Mouse (Mus musculus) left cerebral cortex, postnatal 4 days (tissue): ENCODE data around the gene Hsf2. TPM values are rescaled to one million over a fixed set of nuclear protein-coding genes. Genes with fewer than 3 reads are reported as not detected.

ENCODE experiments used
- DNase-seq: peaks from one replicate; pipeline ENCODE4 v3.0.0-alpha.2; 2022
- intact Hi-C: fragments of 180-260 bp; cut with DNase I; formaldehyde crosslinking; loops from one replicate; pipeline ENCODE4 v1.15.1; 2025
- total RNA-seq, 2 experiments: library from RNA; stranded (reverse); gene quantifications; 2 replicates each; pipeline ENCODE4 v1.2.3; 2021

Gene Hsf2
- 10 to 100 TPM; 47.3 to 50.1 TPM for total RNA-seq

DNA sequence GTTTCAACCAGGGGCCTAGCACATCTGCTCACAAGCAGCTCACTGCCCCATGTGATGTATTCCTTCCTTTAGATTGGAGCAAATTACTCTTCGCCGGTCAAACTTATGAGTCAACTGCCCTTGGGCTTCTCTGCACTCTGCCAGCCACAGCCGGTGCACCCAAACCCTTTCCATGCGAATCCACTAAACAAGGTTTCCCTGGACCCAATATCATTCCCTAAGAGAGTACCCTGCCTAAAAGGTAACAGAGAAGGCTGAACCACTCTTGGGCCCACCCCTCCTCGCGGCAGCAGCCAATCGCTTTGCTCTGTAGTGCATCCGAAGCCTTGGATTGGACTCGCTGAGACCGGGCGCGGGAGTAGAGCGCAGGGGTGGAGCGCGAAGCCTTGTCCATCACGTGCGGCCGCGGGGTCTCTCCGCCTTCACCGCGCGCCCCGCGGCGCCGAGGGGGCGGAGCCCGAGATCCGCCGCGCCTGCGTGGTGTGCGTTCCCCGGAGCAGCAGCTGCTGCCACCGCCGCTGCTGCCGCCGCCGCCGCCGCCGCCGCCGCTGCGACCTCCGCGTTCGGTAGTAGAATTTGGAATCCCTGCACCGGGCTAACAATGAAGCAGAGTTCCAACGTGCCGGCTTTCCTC, at the start of gene Hsf2:
Gene Hsf2 (plus strand): TSS at position 478 of the 634 bp plus-strand sequence.
- peak; percentile 97 for DNase-seq
- intact Hi-C loops: no loop called here

DNA sequence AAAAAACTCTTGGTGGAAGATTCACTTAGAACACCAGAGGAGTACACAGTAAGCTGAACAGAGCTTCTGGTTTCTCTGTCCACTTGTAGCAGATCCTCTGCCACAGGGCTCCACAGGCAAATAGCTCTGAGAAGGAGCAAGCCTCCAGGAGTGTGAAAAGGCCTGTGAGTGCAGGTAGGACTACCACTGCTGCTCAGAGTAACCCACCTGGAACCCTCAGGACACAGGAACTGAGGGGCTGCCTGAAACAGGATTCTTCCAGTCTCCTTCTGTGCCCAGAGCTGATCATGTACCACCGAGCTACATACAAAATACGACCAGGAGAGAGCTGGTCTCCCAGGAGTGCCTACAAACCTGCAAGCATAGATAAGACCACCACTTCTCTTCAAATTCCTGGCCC, 48.3 kb upstream of the Hsf2 start:
- intact Hi-C loops: no loop called here
- no peak for DNase-seq

DNA sequence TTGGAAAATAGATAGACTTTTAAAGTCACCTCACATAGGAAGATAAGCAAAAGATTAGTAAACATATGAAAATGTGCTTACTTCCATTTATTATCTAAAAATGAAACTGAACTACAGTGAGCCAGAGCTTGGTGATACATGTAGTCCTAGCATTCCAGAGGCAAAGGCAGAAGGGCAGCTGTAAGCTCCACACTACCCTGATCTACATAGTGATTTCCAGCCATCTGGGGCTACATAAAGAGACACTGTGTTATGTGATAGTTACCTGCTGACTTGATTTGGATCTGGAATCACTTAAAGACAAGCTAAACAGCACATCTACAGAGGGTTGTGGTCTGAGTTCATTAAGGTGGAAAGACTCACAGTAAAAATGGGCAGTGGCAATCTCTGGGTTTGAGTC, 45.1 kb upstream of the Hsf2 start:
- DNase-seq: no peak
- intact Hi-C loops: loop anchor here (10.0 kb wide), 1 partner anchor 1066 kb away; the partner anchor contains the start of gene Gja1

DNA sequence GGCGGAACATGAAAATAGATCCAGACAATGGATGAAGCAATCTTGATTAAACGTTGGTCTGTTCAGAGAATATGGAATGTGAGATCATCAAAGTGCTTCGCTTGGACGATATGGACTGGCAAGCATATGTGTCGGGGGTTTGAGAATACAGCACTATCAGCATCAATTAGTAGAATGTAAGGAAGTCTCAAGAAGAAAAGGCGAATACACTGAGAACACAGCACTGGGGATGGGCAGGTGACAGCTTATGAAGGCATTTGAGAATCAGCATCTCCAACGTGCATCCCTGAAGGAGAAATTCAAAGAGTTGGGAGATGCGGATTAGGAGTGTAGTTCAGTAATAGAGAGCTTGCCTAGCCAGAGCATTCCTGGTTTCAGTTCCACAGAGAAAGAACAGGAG, 41.8 kb upstream of the Hsf2 start:
- intact Hi-C loops: loop anchor here (10.0 kb wide), 1 partner anchor 1070 kb away; the partner anchor contains the start of gene Gja1
- DNase-seq: no peak

DNA sequence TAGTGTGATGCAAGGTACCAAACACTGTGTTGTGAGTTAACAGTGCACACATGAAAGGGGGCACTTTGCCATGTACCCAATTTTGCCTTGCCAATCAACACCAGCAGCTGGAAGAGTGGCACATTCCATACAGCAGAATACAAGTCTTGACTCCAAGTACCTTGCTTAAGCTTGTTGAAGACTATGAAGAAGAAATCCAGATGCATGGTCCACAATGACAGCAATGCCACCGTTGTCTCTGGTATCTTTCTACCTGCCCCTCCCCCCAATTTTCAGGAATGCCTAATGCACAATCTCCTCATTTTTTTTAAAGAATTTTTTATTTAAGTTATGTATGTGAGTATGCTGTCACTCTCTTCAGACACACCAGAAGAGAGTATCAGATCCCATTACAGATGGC, 40.5 kb upstream of the Hsf2 start:
- intact Hi-C loops: loop anchor here (10.0 kb wide), 1 partner anchor 1071 kb away; the partner anchor contains the start of gene Gja1
- no peak for DNase-seq

DNA sequence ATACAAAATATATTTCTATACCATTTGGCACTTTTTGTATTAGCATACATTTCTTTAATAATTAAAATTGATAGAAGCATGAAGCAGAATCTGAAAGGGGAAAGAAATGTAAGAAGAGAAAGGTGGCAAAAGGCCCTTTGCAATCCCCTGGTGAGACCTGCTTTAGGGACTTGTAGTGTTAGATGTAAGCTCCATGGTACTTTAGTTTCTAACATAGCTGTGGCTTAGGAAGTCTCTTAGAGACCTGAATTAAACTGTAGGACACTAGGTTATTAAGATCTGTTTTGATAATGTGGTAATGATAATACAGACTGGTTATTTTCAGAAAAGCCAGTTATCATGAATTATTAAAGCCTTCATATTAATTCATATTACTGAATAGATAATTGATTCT, 38.5 kb upstream of the Hsf2 start:
- no peak for DNase-seq
- intact Hi-C loops: loop anchor here (10.0 kb wide), 1 partner anchor 1073 kb away; the partner anchor contains the start of gene Gja1

DNA sequence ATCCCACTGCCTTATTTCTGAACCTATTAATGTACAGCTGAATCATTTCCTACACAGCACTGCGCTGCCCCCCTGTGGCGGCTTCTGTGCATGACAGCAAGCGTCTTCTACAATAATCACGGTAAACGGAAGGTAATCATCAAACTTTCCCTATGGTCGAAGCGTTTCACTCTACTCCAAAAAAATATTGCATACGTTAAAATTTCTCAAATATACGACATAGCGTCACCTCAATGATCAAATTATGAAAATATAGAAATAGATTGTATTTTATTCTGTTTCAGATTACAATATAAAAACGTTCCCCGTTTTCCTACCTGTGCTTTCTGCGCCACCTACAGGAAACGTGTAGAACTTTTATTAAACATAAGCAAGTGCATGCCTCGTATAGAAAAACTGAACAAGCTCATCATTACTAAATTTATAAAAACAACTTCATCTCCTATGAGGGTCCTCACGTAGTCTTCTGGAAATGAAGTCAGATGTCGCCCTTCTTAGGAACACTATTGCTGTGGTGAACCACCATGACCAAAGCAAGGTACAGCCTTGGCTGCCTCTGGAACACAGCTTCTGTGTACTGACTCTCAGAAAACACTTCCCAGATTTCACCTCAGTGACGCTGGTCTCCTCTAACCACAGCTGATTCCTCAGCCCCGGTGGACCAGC, 38.0 kb upstream of the Hsf2 start:
- intact Hi-C loops: loop anchor here (10.0 kb wide), 1 partner anchor 1073 kb away; the partner anchor contains the start of gene Gja1
- DNase-seq: peak; percentile 87

DNA sequence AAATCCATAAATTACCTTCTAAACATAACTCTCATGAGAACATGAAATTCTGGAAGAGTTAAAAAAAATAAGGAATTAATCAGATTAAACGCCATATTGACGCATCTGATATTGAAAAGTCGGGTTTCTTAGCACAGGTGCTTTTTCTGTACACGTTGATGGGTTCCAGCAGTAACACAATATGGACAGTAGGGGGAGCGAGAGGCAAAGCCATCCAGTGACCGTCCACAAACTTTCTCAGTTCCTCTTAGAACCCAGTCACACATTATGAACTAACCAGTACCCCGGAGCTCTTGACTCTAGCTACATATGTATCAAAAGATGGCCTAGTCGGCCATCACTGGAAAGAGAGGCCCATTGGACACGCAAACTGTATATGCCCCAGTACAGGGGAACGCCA, 22.9 kb upstream of the Hsf2 start:
- peak; percentile 19 for DNase-seq

DNA sequence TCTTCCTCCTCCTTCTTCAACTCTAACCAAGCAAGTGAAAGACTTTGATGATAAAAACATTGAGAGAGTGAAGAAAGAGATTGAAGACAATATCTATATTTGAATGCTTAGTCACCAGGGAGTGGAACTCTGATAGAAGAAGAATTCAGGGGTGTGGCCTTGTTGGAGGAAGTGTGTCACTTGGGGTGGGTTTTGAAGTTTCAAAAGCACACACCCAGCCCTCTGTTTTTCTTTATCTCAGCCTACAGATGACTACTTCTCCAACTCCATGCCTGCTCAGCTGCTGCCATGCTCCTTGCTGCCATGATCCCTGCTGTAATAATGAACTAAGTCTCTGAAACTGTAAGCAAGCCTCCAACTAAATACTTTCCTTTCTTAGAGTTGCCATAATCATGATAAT, 20.4 kb upstream of the Hsf2 start:
- intact Hi-C loops: loop anchor here (10.0 kb wide), 1 partner anchor 269 kb away; no protein-coding TSS in a partner anchor

More for the DNA sequence above, 22.9 kb upstream of the Hsf2 start:
- intact Hi-C loops: loop anchor here (10.0 kb wide), 1 partner anchor 272 kb away; no protein-coding TSS in a partner anchor

DNA sequence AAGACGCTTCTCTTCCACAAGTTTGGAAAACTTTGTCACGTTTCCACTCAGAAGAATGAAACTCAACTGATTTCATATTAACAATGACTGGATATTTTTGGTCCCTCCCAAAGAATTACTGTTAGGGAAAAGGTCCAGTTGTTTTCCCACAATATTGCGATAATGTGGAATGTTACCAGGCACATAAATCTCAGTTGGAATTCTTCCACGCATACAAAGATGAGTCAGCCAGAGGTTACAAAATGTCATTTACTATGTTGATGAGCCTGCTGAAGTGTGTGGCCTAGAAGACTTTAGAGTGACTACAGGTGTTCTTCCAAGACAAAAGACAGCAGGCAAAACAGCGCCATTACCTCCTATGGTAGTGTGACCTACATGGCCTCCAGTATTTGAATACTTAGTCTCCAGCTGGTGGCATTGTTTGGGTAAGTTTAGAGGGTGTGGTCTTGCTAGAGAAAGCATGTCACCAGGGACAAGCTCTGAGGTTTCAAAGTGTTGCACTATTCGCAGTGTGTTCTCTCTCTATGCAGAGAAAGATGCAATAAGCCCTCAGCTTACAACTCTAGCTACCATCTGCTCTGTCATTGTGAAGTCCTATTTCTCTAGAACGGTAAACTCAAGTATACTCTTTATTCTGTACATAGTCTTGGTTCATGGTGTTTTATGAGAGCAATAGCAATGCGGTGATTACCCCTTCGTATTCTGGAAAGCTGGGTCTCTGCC, 8.9 kb upstream of the Hsf2 start:
- DNase-seq: no peak
- intact Hi-C loops: no loop called here

More for the DNA sequence above, 20.4 kb upstream of the Hsf2 start:
- DNase-seq: no peak

DNA sequence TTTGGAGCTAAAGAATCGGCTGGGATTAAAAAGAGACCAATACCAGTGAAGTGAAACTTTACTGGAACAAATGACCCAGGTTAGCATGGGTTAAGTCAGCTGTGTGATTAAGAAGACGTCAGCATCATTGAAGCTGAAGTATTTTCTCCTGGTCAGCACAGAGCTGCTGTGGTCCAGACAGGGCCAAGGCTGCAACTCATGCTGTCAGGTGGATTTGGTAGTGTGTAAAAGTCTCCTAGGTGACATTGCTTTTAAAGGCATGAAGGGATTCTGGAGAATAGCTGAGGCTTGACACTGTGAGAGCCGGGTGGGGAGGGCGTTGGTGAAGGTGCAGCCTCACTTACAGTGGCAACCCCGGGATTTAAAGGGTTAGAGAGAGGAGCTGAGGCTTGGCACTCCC, 4.5 kb upstream of the Hsf2 start:
- intact Hi-C loops: no loop called here
- no peak for DNase-seq

DNA sequence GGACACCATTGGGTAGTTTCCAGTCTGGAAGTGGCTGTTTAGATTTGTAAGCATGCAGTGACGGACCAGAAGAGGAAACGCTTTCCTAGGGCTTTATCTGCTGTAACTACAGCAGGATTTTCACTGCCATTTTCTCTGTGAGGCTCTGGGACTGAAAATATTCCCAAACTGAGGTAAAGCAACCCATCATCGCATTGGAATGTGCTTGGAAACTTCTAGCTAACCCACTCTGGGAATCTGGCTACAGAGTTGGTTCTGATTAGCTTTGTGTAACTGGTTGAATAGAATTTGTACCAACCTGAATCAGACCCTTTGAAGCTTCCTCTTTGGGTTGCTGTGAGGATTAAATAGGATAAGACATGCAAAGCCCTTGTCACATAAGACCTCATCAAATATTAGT, 1.4 kb upstream of the Hsf2 start:
- no peak for DNase-seq
- intact Hi-C loops: no loop called here

DNA sequence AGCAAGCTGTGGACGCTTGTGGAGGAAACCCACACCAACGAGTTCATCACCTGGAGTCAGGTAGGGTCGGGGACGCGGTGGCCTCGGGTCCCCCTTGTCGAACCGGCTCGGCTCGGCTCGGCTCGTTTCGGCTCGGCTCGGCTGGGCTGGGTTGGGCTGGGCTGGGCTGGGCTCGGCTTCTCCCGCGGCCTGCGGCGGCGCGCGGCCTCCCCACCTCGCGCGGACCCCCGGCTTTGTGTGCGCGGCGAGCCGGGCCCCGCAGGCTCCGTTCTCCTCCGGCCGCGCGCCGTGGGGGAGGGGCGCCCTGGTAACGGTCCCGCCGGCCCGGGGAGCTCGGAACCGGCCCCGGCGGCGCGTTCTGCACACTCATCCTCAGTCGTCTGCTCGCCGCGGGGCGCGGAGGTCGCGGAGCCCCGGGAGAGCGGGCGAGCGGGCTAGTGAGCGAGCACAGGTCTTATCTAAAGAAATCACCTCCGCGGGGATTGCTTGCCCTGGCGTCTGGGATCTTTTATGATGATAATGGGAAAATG, 422 bp downstream of the Hsf2 start:
- peak; percentile 80 for DNase-seq
- intact Hi-C loops: no loop called here

DNA sequence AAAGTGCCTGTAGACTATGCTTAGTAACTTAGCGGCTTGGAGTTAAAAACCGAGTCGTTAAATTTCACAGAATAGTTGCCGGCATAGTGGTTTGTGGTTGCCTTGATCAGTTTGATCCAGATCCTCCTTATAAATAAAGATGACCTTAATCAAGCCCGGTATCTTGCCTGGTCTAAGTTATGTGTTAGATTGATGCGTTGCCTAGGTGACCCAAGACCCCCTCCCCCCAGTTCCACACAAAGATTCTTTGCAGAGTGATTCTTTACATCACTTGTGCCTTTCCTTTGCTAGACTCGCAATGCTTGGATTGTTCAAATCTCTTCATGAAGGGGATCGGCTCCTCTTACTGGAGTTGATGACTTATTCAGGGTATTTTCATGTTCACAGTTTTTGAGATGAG, 1.0 kb downstream of the Hsf2 start:
- intact Hi-C loops: no loop called here
- DNase-seq: no peak

DNA sequence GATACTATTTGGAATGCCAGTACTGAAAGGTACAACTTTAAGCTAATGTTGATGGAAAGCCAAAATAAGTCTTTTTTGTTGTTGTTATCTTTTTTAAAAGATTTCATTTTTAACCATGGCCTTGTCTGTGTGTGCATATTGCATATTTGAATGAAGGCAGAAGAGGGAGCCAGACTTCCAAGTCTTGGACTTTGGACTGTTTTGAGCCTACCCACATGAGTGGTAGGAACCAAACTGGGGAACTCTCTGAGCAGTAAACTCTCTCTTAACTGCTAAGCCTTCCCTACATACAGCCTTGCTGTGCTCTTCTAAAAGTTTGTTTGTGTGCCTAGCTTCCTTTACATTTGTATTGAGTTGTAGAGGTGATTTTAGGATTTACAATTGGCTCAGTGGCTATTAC, 2.4 kb downstream of the Hsf2 start:
- no peak for DNase-seq
- intact Hi-C loops: no loop called here

DNA sequence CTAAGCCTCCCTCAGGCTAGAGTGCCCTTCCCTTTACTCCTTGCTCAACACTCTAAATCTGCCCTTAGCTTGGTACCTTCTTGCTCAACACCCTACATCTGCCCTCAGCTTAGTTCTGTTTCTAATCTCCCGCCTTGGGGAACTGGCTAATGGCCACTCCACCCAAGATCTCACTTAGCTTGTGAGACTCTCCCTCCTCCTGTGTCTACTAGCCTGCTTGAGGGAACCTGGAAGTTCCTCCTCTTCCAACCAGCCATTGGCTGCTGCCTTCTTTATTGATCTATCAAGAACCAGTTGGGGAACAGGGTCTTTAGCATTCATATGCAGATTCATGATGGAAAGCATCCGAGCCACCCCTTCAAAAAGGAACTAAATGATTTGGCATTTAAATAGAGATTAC, 5.9 kb downstream of the Hsf2 start:
- DNase-seq: no peak
- intact Hi-C loops: loop anchor here (5.0 kb wide), 1 partner anchor 35 kb away; no protein-coding TSS in a partner anchor

DNA sequence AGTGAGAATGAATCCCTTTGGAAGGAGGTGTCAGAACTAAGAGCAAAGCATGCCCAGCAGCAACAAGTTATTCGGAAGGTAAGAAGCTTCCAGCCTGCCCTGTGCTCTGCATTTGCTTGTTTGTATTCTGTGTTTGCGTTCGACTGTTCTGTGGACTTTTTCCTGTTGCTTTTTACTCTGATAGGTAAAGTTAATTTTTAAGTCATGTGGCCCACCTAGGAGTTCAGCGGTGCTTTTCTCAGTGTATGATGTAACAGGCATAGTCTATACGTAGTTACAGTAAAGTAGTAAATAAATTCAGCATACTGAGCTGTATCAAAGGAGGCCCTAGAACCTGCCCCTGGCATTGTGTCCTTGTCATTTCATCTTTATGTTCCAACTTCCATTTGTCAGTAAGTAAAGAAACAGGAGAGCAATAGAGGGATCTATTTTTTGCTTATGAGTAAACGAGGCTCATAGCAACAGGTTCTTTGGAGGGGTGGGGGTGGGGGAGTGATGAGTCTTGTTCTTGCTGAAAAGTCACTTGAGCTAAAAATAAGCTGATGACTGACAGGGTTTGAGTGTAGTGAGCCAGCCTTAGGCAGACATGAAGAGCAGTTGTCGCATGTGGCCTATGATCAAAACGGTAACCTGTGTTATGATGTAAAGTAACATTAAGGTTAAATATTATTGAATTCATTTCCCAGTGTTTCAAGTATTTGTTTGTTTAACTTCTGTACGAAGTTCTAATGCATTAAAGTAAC, 13.4 kb downstream of the Hsf2 start:
- no peak for DNase-seq
- intact Hi-C loops: no loop called here

DNA sequence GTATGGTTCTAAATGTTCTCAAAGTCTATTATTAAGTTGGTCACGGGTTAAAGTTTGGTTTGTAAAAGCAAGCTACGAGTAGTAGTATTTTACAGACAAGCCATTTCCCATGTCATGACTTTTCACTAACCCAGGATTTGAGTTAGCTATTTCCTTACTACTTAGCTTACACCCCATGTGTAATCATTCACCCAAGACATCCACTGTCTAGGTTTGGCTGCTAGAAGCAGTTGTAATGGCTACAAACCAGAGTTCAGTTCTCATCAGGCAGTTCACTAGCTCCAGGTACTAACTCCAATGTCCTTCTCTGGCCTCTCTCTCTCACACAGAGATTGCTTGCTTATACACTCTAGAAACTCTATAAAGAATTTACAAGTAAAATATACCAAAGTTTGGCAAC, 28.4 kb downstream of the Hsf2 start:
- intact Hi-C loops: loop anchor here (10.0 kb wide), 1 partner anchor 950 kb away; no protein-coding TSS in a partner anchor
- no peak for DNase-seq

DNA sequence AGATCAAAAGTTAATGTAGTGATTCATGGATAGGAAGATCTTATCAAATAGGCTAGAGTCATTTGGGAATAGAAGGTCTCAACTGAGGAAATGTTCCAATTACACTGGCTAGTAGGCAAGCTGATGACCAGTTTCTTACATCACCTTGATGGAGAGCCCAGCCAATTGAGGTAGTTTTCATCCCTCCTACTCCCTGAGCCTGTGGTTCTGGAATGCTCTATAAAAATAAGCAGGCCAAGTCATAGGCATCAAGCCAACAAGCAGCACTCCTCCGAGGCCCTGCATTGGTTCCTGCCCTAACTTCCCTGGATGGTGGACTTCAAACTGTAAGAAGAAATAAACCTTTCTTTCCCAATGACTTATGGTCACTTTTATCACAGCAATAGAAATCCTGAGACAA, 29.1 kb downstream of the Hsf2 start:
- intact Hi-C loops: loop anchor here (10.0 kb wide), 1 partner anchor 950 kb away; no protein-coding TSS in a partner anchor
- no peak for DNase-seq

DNA sequence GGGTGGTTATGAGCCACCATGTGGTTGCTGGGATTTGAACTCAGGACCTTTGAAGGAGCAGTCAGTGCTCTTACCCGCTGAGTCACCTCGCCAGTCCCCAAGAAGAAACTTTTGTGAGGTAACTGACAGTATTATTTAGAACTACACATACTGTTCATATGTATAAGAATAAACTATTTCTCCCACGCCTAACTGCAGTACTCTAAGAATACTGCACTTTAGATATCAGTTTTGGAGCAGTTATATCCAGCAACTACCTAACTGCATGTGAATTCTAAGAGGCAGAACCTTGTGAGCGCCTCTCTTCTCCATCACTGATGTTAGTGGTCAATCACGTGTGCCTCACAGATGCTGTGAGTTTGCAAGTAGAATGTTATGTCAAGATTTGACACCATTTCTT, 40.3 kb downstream of the Hsf2 start:
- intact Hi-C loops: loop anchor here (5.0 to 10.0 kb wide), 3 partner anchors 34 to 958 kb away; no protein-coding TSS in a partner anchor
- DNase-seq: no peak
